Mouse (Mus musculus): ENCODE results near the gene Toe1. TPM values are rescaled to one million over a fixed set of nuclear protein-coding genes. Genes with fewer than 3 reads are reported as not detected.
"Not testable (repeated sequence)": the region's sequence is repeated elsewhere in the genome, so short reads cannot be mapped to it uniquely, and the experiment has no call there.

Gene Toe1
- total RNA-seq (2014; rRNA removed) (34.2 and 39.9 TPM in 2 replicates), polyA plus RNA-seq (2015; fragmentation: Nextera tagmentation; extraction: Ambion mirVana) (20.2 and 23.2 TPM in 2 replicates)

DNA sequence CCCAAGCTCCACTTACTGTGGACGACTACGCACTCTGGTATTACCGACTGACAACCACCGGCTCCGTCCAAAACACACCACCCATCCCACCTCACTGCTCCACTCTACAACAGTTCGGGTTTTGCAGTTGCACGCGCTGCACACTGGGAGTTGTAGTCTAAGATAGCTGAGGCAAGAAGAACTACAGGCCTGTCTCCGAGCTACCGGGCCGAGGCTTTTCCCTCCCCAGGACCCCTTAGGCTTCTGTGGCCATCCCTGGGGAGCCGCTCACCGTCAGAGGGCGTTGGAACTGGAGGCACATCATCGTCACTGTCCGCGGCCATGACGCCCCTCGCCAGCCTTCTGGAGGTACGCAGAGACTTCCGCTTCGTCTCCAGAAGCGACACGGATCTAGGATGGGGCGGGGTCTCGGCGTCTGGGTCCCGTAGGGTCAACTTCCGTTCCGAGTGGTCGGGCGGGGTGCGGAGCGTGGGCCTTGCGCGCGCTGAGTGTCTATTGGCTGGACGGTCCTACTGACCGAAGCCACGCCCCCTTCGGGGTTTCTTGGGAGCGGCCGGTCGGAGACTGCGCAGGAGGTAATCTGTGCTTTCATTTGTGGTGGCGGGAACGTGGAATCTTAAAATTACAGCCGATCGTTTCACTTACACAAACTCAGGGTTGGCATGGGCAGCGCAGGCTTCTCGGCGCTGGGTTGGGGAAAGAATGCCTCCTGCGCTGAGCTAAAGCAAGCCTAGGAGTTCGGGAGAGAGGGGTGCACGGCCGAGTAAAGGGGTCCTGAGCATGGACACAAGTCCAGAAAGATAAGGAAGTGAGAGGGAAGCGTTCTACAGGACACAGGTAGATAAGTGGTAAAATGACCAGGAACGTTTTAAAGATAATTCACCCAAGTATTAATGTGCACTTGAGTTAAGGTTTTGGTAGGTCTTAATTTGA lies at the start of gene Toe1, which contains the start of gene Mutyh:
Gene Toe1, minus strand, starts transcription at position 444 of the 933 bp plus-strand sequence.
Gene Mutyh, plus strand, starts transcription at position 527 of the 933 bp plus-strand sequence.
- Histone ChIP-seq H3K27me3 (ENCODE audit: insufficient read depth, low read length) (no peaks in the 10 kb centered on the region), H3K9me3 (ENCODE audit: low read length) (no peaks in the 10 kb centered on the region), H3K4me3 (ENCODE audit: low read depth, low read length) (peak within 1 kb of the TSS; percentile 85), H3K9ac (peak within 1 kb of the TSS; percentile 81), H3K4me1 (ENCODE audit: insufficient read depth) (peaks cover 6% of the 10 kb centered on the region; the same call in 1 of the 2 replicates), H3K4me2 (ENCODE audit: low read depth) (peak within 1 kb of the TSS; percentile 58), H3K36me3 (ENCODE audit: insufficient read depth) (peaks cover 25% of the 10 kb centered on the region), H3K27ac (ENCODE audit: low read depth, low read length) (peak within 1 kb of the TSS; percentile 94)
- peak; percentile 43; the same call in 1 of the 2 replicates for TF ChIP-seq CTCF (IDR thresholded peaks at IDR 0.05; ENCODE audit: low read depth)
- WGBS = under 1% methylated on average over 58 of the region's 58 CpGs
- DNase-seq (peak; percentile 97), ATAC-seq (peak; percentile 98)

DNA sequence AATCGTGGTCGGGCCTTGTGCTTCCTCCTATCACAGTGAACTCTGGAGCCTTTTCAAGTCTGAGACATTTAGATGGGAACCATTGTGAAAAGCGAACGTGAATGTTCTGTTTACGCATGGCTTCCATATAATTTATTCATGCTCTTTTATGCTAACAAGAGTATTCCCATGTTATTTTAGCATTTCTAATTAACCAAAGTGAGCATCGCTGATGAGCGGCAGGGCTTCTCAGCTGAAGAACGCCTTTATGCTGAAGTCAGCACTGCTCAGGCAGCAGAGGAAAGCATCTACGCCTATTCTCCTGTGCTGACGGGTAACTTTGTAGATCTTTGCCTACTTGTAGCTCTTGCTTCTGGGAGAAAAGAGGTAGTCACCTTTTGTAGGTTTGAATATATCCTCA lies 49.8 kb upstream of the Toe1 start:
- H3K4me2 ChIP-seq (ENCODE audit: low read depth) = no peak overlapping the region
- H3K27ac ChIP-seq (ENCODE audit: low read depth, low read length) = peak overlapping the region; percentile 11; the same call in 1 of the 2 replicates
- no peaks in the 10 kb centered on the region for H3K4me1 ChIP-seq (ENCODE audit: insufficient read depth)
- no peaks in the 10 kb centered on the region for H3K9me3 ChIP-seq (ENCODE audit: low read length)
- ATAC-seq (peak; percentile 90), DNase-seq (peak; percentile 57)
- no peaks in the 10 kb centered on the region for H3K27me3 ChIP-seq (ENCODE audit: insufficient read depth, low read length)
- TF ChIP-seq CTCF (IDR thresholded peaks at IDR 0.05; ENCODE audit: low read depth) = no peak
- H3K4me3 ChIP-seq (ENCODE audit: low read depth, low read length) = no peak overlapping the region
- 27% methylated on average over 10 of the region's 10 CpGs for WGBS
- H3K36me3 ChIP-seq (ENCODE audit: insufficient read depth) = no peaks in the 10 kb centered on the region
- no peak overlapping the region for H3K9ac ChIP-seq

DNA sequence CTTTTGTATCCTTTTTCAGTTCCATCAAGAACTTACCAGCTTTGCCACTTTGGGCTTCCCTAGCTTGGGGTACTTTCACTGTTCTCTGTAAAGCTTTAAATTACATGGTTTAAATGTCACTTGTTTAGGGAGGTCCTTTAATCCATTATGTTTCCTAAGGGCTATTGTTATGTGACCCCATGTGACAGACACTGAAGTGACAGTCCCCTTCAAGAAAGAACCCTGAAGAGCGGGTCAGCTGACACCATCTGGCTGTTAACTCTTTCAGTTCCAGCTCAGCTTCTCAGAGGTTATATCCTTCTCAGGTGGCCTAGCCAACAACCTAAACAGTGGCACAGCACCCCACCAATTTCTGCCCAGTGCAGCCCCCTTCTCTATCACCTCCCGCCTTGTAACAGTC lies 46.8 kb upstream of the Toe1 start:
- DNase-seq = no peak
- H3K4me3 ChIP-seq (ENCODE audit: low read depth, low read length) = no peak overlapping the region
- ATAC-seq = no peak

DNA sequence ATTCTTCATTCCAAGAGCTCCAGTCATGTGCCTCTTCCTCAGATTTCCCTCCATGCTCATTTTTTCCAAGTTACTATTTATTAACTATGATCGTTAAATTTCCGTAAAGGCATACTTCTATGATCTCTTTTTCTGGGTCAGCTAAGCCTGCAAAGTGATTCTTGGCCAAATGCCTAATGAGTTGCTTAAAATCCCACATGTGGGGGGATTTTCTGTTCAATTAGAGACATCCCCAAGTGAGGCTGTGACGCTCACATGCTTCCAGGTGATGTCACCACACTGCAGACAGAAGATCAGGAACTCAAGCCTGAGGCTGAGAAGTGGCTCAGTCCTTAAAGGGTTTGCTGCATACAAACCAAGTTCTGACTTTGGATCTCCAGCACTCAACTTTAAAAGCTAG lies 42.5 kb upstream of the Toe1 start:
- no peak for TF ChIP-seq CTCF (IDR thresholded peaks at IDR 0.05; ENCODE audit: low read depth)
- H3K27ac ChIP-seq (ENCODE audit: low read depth, low read length) = no peak overlapping the region
- H3K9ac ChIP-seq = no peak overlapping the region
- no peaks in the 10 kb centered on the region for H3K4me1 ChIP-seq (ENCODE audit: insufficient read depth)
- no peak overlapping the region for H3K4me2 ChIP-seq (ENCODE audit: low read depth)
- no peaks in the 10 kb centered on the region for H3K27me3 ChIP-seq (ENCODE audit: insufficient read depth, low read length)
- no peak for ATAC-seq
- H3K9me3 ChIP-seq (ENCODE audit: low read length) = no peaks in the 10 kb centered on the region
- H3K4me3 ChIP-seq (ENCODE audit: low read depth, low read length) = no peak overlapping the region
- DNase-seq = no peak
- WGBS = 46% methylated on average over 3 of the region's 3 CpGs
- no peaks in the 10 kb centered on the region for H3K36me3 ChIP-seq (ENCODE audit: insufficient read depth)

More for the DNA sequence above, 46.8 kb upstream of the Toe1 start:
- H3K27me3 ChIP-seq (ENCODE audit: insufficient read depth, low read length) = no peaks in the 10 kb centered on the region
- H3K4me2 ChIP-seq (ENCODE audit: low read depth) = no peak overlapping the region
- no peaks in the 10 kb centered on the region for H3K4me1 ChIP-seq (ENCODE audit: insufficient read depth)
- no peak overlapping the region for H3K9ac ChIP-seq
- no peaks in the 10 kb centered on the region for H3K9me3 ChIP-seq (ENCODE audit: low read length)
- no peaks in the 10 kb centered on the region for H3K36me3 ChIP-seq (ENCODE audit: insufficient read depth)
- WGBS = 23% methylated on average over 2 of the region's 2 CpGs
- no peak overlapping the region for H3K27ac ChIP-seq (ENCODE audit: low read depth, low read length)
- TF ChIP-seq CTCF (IDR thresholded peaks at IDR 0.05; ENCODE audit: low read depth) = no peak

DNA sequence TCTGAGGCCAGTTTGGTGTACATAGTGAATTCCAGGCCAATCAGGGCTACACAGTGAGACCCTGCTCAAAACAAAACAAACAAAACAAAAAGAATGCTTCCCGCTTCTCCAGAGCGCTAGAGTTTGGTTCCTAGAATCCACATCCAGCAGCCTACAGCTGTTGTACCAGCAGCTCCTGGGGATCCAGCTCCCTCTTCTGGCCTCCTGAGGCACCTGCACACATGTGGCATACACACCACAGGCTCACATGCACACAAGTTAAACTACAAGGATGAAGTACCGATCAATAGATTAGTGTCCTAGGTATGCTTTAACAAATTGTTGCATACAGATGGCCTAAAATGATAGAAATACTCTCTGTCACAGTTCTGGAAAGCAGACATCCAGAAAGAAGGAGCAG lies 36.9 kb upstream of the Toe1 start:
- no peak overlapping the region for H3K4me2 ChIP-seq (ENCODE audit: low read depth)
- H3K4me1 ChIP-seq (ENCODE audit: insufficient read depth) = no peaks in the 10 kb centered on the region
- ATAC-seq = no peak
- H3K4me3 ChIP-seq (ENCODE audit: low read depth, low read length) = no peak overlapping the region
- no peaks in the 10 kb centered on the region for H3K36me3 ChIP-seq (ENCODE audit: insufficient read depth)
- 94% methylated on average over 3 of the region's 3 CpGs for WGBS
- DNase-seq = no peak
- H3K9me3 ChIP-seq (ENCODE audit: low read length) = no peaks in the 10 kb centered on the region
- no peak overlapping the region for H3K9ac ChIP-seq
- TF ChIP-seq CTCF (IDR thresholded peaks at IDR 0.05; ENCODE audit: low read depth) = no peak
- H3K27ac ChIP-seq (ENCODE audit: low read depth, low read length) = no peak overlapping the region
- no peaks in the 10 kb centered on the region for H3K27me3 ChIP-seq (ENCODE audit: insufficient read depth, low read length)

DNA sequence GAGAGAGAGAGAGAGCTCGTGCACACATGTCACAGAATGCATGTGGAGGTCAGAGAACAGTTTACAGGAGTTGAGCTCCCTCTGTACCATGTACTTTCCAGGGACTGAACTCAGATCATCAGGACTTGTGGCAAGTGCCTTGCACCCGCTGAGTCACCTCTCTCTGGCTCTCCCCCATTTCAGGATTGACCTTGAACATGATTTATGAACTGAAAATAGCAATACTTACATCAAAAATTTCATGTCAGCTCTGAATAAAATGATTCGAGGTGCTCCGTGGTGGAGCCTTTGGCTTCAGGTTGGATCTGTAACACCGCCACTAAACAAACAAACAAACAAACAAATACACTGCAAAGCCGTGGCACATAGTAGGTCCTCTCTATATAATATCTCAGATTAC lies 33.4 kb upstream of the Toe1 start:
- Histone ChIP-seq H3K4me3 (ENCODE audit: low read depth, low read length) (no peak overlapping the region), H3K4me2 (ENCODE audit: low read depth) (no peak overlapping the region), H3K27ac (ENCODE audit: low read depth, low read length) (no peak overlapping the region), H3K4me1 (ENCODE audit: insufficient read depth) (no peaks in the 10 kb centered on the region), H3K27me3 (ENCODE audit: insufficient read depth, low read length) (no peaks in the 10 kb centered on the region), H3K9me3 (ENCODE audit: low read length) (no peaks in the 10 kb centered on the region), H3K9ac (no peak overlapping the region), H3K36me3 (ENCODE audit: insufficient read depth) (no peaks in the 10 kb centered on the region)
- ATAC-seq = no peak
- TF ChIP-seq CTCF (IDR thresholded peaks at IDR 0.05; ENCODE audit: low read depth) = no peak
- DNase-seq = no peak
- 88% methylated on average over 6 of the region's 6 CpGs for WGBS

DNA sequence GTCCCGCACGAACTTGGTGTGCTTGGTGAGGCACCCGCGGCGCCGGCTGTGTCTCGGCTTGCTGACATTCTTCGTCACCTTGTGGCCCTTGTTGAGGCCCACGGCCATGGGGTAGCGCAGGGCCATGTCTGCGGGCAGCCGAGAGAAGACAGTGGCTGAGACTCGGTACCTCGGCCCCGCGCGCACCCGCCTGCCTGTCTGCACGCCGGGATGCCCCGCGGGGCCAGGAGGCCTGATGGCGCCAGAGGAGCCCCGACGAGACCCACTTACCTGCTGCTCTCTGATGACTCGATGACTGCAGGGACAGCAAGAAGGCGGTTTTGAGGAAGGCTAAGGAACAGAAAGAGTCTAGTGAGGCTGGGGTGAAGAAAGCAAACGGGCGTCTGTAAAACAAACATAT lies 32.7 kb upstream of the Toe1 start:
- WGBS = 40% methylated on average over 20 of the region's 29 CpGs
- H3K4me3 ChIP-seq (ENCODE audit: low read depth, low read length); H3K9ac ChIP-seq; ATAC-seq; H3K36me3 ChIP-seq (ENCODE audit: insufficient read depth); H3K27ac ChIP-seq (ENCODE audit: low read depth, low read length); DNase-seq; H3K9me3 ChIP-seq (ENCODE audit: low read length); H3K4me1 ChIP-seq (ENCODE audit: insufficient read depth); H3K27me3 ChIP-seq (ENCODE audit: insufficient read depth, low read length); H3K4me2 ChIP-seq (ENCODE audit: low read depth): not testable (repeated sequence)
